Mouse (Mus musculus) T-helper 17 cell (primary cell): Measurements from ENCODE around the gene Nr4a1.

ENCODE experiments used
- in situ Hi-C, 2 experiments: fragments of 300-600 bp; cut with MboI, MseI; formaldehyde crosslinking; loops; 1 replicate in 1 of 2; 2 replicates in 1 of 2; pipeline ENCODE4 v1.15.1; 2025; ENCODE audit warnings: high pct_unique_total_duplicates in 2 of 2

Nr4a1 gene

DNA sequence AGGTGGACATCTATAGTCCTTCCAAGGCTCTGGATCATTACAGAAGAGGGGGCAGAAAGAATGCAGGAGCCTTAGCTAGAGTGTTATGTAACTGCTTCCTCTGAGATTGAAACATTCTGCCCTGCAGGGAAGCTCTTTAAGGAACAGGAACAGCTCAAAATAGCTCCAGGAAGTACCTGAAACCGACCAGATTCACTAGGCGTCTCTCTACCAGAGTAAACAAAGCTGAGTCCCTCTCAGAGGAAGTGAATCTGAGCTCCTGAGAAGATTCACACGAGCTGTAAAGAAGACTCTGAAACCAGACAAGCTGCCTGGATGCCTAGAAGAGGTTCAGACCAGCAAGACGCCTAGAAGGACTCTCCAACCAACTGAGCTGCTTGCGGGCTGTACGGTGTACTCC, 1.5 kb upstream of the Nr4a1 start:
- in situ Hi-C loops = loop anchor here in 1 of 2 experiments (25.0 kb wide), 1 partner anchor 1190 kb away; no protein-coding TSS in a partner anchor

DNA sequence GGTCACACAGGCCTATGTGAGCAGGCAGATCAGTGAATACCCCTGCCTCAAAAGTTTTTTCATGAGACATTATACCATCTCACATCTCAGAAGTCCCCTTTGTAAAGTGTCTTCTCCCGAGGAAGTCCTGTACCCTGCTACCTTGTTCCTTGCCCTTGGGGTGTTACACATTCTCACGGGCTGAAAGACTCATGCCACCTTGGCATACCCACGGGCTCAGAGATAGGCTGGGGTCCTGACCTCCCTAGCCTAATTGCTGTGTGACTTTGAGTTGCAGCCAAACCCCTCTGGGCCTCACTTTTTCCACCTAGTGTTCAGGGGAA, 545 bp upstream of the Nr4a1 start:
- in situ Hi-C loops = loop anchor here in 1 of 2 experiments (25.0 kb wide), 1 partner anchor 1191 kb away; no protein-coding TSS in a partner anchor

DNA sequence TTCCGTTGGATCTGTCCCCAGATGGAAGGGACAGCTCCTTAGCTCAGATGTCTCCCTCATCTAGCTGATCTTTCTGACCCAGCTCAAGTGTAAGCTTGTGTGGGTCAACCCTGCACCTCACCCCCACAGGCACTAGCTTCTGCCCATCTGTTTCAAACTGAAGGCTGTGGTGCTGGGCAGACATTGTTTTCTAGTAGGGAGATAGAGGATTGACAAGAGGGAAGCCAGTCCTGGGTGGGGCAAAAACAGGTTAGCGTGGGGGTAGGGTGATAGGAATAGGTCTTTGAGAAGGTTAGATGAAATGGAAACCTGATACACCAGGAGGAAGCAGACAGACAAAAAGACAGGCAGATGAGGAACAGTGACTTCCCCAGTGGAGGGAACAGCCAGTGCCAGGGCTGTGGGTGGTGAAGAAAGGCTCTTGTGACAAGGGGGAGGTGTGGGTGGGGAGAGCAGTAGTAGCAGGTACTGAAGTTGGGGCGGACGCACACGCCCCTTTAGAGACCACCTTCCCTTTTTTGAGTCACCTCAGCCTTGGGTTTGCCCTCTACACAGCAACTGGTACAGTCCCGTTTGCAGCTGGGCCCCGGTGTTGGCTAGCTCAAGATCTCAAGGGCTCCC, 1.9 kb downstream of the Nr4a1 start:
- in situ Hi-C loops = loop anchor here in 1 of 2 experiments (25.0 kb wide), 1 partner anchor 1194 kb away; no protein-coding TSS in a partner anchor

DNA sequence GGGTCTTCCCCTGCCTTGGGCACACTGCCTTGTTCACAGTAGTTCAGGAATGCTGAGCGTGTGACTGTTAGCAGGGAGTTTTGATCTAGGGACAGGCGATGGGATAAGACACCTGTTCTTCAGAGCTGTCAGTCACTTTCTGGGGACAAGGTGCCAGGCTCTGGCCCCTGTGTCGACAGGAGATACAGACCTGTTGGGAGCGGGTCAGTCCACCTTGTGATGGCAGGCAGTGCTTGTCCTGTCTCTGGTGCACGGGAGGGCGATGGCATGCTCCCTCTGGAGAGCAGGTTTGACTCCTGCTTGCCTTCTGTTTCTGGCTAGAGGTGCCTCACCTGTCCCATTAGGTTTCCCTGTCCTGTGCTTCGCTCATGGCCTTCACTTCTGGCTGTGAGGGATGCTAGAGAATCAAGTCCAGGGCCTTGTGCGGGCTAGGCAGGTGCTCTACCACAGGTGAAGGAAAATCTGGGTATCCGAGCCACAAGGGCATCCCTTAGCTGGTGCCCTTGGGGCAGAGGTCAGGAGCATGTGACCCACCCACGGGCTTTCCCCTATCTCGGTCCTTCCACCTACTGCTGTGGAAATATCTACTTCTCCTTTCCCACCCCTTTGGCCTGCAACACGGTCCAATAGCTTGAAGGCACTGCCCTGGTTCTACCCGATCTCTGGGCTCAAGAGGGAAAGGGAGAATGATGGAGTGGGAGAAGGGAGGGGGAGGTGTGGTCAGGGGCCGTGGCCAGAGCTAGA, 2.6 kb downstream of the Nr4a1 start:
- in situ Hi-C loops = loop anchor here in 1 of 2 experiments (25.0 kb wide), 1 partner anchor 1194 kb away; no protein-coding TSS in a partner anchor

DNA sequence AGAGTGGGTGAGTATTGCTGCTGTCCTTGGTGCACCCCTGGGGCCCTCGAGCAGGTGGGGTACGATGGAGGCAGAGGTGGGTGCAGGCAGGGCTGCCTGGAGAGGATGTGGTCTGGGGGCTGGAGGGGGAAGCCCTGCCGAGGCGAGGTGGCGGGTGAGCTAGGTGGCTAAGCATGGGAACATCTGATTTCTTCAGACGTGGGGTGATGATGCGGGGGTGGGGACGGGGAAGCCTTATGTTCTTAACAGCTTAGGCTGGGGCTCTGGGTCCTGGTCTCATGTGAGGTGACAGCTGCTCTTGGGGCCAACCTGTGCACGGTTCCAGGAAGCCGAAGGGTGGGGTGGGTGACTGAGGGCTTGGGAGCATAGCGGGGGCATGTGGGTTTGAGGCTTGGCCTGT, 4.4 kb downstream of the Nr4a1 start:
- in situ Hi-C loops = loop anchor here in 1 of 2 experiments (25.0 kb wide), 1 partner anchor 1196 kb away; no protein-coding TSS in a partner anchor

DNA sequence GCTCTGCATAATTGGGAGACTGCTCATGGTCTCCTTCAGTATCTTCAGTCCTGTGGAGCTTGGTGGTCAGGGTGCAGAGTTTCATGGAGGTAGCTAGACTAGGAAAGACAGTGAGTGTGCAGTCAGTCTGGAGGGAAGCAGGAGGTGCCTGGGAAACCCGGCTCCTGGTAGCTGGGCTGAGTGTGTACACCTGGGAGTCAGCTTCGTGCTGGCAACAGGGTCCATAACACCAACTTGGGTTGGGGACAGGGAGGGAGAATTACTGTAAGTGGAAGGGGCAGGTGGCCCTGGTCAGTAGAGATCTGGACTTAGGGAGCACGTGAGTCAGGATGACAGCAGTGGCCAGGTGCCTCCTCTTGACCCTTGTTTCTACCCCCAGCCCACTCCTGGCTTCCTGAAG, 5.9 kb downstream of the Nr4a1 start:
- in situ Hi-C loops = loop anchor here in 1 of 2 experiments (25.0 kb wide), 1 partner anchor 1198 kb away; no protein-coding TSS in a partner anchor

DNA sequence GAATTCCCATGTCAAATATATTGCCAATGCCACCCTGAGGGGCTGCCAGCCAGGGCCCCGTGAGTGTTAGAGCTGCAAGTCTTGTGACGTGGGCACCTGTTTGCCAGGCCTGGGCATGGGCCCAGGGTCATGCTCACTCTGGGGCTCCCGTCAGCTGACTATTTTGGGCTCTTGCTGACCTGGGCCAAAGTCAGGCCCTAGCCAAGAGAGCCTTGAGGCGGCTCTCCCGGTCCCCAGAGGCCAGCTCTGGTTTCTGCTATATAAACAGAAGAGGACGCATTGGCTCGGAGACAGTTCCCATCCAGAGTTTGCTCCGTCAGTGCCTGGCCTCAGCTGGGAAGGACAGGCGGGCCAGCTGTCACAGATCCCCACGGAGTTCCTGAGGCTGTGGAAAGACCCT, 6.3 kb downstream of the Nr4a1 start:
- in situ Hi-C loops = loop anchor here in 1 of 2 experiments (25.0 kb wide), 1 partner anchor 1198 kb away; no protein-coding TSS in a partner anchor

DNA sequence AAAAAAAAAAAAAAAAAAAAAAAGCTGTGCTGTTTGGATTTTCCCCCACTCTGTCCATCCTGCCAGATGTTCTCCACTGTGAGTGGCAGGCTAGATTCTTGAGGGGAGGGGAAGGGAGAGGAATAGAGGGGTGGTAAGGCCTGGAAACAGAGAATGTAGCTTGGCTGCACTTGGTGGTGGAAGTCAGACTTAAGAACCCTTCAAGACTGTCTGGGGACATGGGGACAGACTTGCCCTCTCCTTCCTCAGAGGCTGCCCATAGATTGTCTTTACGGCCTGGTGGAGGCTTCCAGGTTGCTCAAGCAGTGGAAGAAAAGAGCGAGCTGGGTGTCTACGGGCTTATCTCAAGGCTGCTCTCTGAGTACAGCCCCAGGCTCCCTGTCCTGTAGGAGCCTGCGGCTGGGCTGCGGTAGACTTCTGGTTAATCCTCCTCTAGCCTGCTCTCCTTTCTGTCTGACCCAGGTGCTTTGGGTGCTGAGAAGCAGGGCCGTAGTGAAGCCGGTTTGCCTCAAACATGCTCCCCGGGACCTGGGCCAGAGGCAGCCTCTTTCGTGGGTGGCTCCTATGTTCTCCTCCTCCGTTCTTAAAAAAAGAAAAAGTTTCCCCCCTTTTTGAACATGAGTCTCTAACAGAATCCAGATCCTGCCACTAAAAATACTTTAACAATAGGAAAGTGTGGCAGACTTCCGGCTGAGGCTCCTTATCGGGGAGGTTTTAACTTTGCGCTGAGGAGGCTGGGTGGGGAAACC, 7.0 kb downstream of the Nr4a1 start:
- in situ Hi-C loops = loop anchor here in 1 of 2 experiments (25.0 kb wide), 1 partner anchor 1199 kb away; no protein-coding TSS in a partner anchor

DNA sequence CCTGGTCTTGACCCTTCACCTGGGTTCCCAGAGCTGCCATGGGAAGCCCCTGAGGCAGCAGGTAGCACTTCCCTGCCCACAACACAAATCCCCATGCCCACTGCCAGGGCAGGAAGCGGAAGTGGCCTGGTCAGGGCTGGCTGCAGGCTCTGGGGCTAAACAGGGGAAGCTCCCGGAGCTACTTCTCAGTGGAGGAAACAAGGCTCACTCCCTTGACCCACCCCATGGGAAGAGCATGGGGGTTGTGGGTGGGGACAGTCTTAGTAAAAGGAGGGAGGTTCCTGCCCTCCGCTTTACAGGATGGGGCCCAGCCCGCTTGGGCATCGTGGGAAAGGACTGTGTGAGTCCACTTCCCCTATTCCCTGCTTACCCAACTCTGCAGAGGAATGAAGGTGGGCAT, 8.4 kb downstream of the Nr4a1 start:
- in situ Hi-C loops = loop anchor here in 1 of 2 experiments (25.0 kb wide), 1 partner anchor 1200 kb away; no protein-coding TSS in a partner anchor

DNA sequence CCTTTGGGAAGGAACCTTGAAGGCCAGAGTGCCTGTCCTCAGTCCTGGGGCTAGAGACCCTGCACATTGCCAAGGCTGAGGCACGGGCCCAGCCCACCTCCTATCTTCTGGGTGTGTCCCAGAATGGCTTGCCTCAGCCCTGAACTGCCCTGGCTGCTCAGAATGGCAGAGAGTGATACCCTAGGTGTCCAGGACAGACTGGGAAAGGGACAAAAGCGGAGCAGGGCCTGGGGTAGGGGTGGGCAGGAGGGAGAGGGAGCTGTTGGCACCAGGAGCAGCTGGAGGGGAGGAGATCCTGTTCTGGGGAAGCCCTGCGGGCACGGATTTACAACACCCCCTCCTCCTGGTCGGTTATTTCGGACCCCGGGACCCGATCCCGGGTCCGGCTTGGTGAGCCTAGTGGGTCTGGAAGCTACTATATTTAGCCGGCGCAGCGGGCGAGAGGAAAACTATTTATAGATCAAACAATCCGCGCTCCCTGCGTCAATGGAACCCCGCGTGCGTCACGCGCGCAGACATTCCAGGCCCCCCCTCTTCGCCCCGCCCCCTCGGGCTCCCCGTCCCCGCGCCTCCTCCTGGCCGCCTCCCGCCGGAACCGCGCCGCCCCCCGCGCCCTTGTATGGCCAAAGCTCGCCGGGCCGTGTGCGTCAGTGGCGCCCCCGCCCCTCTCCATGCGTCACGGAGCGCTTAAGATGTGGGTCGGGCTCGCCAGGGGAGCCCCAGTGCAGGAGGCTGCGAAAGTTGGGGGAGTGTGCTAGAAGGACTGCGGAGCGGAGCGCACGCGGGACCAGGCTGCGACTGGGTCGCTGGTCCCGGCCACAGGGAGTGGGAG, 12.3 kb downstream of the Nr4a1 start:
- in situ Hi-C loops = loop anchor here in 1 of 2 experiments (5.0 to 25.0 kb wide), 3 partner anchors 514 to 1204 kb away; no protein-coding TSS in a partner anchor

DNA sequence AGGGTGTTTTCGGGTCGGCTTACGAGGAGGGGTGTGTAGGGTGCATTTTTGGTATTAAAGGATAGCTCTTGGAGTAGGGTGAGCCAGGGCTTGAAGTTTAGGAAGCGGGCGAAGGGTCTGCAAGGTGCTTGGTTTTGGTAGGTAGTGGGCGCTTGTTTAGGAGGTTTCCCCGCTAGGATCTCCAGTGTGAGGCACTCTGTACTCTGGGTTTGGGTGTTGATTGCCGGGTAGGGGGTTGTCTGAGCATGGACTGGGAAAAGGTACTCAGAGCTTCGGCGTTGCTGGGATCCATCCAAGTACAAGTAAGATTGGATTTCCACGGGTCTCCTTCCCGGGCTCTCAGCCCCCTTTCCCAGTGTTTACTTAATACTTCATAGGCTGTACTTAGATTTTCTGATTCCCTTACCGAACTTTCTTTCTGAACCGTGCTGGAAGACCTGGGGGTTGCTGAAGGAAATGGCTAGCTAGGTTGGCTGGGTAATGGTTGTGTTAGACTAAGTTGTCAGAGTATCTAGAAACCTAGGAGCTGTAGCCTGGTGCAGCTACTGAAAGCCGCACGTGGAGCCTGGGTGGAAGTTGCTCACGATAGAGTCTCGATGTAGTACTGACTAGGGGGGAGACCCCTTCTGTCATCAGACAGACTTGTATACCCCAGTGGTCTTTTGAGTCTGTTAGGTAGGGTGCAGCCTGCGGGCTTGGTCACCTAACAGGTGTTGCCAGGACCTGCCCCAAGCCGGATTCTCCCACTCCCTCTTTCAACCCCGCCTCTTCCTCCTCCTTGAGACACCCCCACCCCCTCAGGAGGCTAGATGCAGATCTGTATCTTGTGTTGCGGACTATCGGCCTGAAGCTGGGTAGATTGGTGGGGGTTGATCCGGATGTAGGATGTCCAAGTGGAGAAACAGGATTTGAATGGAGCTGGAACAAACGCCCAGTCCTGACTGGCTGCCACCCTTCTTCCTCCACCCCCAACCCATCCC, 13.3 kb downstream of the Nr4a1 start:
- in situ Hi-C loops = loop anchor here in 1 of 2 experiments (5.0 to 25.0 kb wide), 3 partner anchors 515 to 1205 kb away; no protein-coding TSS in a partner anchor

DNA sequence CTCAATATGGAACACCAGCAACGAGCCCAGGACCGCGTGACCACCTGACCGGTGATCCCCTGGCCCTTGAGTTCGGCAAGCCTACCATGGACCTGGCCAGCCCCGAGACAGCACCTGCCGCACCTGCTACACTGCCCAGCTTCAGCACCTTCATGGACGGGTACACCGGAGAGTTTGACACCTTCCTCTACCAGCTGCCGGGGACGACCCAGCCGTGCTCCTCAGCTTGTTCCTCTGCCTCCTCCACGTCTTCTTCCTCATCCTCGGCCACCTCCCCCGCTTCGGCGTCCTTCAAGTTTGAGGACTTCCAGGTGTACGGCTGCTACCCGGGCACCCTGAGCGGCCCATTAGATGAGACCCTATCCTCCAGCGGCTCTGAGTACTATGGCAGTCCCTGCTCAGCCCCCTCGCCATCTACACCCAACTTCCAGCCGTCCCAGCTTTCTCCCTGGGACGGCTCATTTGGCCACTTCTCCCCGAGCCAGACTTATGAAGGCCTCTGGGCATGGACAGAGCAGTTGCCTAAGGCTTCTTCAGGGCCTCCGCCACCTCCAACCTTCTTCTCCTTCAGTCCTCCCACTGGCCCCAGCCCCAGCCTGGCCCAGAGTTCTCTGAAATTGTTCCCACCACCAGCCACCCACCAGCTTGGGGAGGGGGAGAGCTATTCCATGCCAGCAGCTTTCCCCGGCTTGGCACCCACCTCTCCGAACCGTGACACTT, 16.2 kb downstream of the Nr4a1 start:
- in situ Hi-C loops = loop anchor here in 1 of 2 experiments (25.0 kb wide), 1 partner anchor 1208 kb away; no protein-coding TSS in a partner anchor

DNA sequence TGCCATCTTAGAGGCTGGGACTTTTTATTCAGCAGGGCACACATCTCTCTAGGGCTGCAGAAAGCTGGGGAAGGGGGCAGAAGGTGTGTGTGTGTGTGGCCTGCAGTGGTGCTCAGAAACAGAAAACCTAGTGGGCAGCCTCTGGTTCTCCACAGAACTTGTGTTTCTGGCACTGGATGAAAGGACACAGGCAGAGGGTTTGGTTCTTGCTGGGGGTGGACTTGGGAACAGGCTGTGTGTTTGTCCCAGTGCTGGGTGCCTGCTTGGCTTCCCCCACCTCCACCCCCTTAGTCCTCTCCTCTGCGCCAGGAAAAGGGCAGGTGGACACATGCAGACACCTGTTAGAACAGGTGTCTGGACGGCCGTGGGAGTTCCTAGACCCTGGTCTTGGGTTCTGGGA, 17.0 kb downstream of the Nr4a1 start:
- in situ Hi-C loops = loop anchor here in 1 of 2 experiments (25.0 kb wide), 1 partner anchor 1209 kb away; no protein-coding TSS in a partner anchor

DNA sequence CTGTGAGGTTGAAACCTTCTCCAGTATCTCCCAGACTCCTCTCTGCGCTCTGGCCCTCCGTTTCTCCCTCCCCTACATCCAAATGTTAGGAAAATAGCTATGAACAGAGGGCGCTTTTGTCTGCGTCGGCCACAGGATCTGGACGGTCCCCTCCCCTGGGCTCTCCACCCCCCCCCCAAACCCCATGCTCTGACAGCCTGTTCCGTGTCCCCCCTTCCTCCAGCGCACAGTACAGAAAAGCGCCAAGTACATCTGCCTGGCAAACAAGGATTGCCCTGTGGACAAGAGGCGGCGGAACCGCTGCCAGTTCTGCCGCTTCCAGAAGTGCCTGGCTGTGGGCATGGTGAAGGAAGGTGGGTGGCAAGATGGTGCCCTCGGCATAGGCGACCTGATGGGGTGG, 17.4 kb downstream of the Nr4a1 start:
- in situ Hi-C loops = loop anchor here in 1 of 2 experiments (25.0 kb wide), 1 partner anchor 1209 kb away; no protein-coding TSS in a partner anchor

DNA sequence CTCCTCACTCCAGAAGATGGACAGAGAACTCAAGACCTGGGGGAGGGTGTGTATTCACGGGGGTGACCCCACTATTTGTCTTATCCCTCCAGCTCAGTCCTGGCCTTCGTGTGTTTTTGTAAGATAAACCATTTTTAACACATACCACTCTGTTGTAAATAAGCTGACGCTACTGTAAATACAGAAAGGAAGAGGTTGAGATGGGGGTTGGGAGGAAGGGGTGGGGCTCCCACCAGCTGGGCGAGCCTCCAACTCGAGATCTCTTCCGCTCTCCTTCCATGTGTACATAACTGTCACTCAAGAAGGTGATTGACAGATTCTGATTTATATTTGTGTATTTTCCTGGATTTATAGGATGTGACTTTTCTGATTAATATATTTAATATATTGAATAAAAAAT, 20.3 kb downstream of the Nr4a1 start:
- in situ Hi-C loops = loop anchor here in 1 of 2 experiments (25.0 kb wide), 1 partner anchor 1212 kb away; no protein-coding TSS in a partner anchor

DNA sequence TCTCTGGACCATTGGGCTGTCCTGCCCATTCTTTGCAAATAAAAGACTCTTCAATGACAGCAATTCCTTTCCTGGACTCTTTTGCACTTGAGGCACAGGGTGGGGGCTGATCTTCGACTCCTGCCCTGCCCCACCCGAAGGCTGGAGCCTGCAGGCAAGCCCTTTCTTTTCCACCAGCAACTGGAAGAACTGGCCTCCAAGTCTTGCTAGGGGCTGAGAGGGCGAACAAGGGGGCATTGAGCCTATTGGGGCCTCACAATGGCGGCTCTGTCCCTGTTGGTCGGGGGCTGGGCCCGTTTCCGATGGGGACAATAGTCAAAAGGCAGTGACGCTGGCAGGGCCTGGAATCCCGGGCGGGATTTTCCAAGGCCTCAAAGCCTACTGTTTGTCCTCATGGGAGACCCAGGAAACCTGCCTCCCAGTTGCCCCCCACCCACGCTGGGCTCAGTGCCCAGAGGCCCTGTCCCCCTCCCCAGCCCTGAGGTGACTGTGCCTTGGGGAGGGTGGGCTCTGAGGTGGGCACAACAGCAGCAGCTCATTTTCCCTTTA, 23.4 kb downstream of the Nr4a1 start:
- in situ Hi-C loops = loop anchor here in 1 of 2 experiments (5.0 kb wide), 1 partner anchor 35 kb away; no protein-coding TSS in a partner anchor

DNA sequence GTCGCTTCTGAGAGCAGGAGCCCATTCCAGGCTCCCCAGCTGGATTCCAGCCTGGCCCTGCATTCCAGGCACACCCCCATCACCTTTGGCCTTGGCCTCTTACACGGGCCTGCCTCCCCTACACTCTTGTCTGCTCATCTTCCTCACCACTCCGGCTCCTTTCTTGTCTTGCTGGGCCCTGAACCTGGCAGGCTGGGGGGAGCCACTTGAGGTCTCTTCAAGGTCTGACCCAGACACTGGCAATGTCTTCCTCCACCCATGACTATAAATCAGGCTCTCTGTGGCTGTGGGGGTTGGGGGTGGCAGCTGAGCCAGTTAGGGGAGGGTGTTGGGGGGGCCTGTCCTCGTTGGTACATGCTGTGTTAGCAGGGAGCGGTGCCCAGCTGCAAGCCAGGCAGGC, 24.5 kb downstream of the Nr4a1 start:
- in situ Hi-C loops = loop anchor here in 1 of 2 experiments (5.0 kb wide), 1 partner anchor 36 kb away; no protein-coding TSS in a partner anchor
